In genomic region chr8:76392004-76392403, GRCm38 (mm10) we compare ENCODE assay signal across 17 mouse cellular contexts.
DNase-seq lines count a peak whose midpoint lies in the region; ATAC-seq and TF ChIP-seq lines count a peak whose summit lies in the region.
"Had no signal": no experiment of that assay in that cellular context is flagged by ENCODE, and none has a peak within 500 bp of the region (broad histone marks: within the 10 kb centered on the region; RNA-seq: fewer than 3 reads in every experiment).

No protein-coding gene starts in this region.

- no peak overlapping the region for H3K27ac ChIP-seq in forebrain, embryonic 14.5 days (ENCODE audit: low read depth, low read length)
- no peak overlapping the region for H3K27ac ChIP-seq in forebrain, embryonic 12.5 days
- no peak overlapping the region for H3K27ac ChIP-seq in hindbrain, postnatal 0 days
- H3K27ac ChIP-seq in hindbrain, embryonic 11.5 days (ENCODE audit: low read depth, low read length) = no peak overlapping the region
- H3K27ac ChIP-seq in forebrain, postnatal 0 days (ENCODE audit: low read depth, low read length) = no peak overlapping the region
- H3K27ac ChIP-seq: embryonic facial prominence, embryonic 13.5 days; hindbrain, embryonic 10.5 days; intestine, embryonic 15.5 days had no signal

- H3K9me3 ChIP-seq in forebrain, embryonic 14.5 days (replicated peaks; ENCODE audit: control insufficient read depth, low read length) = no peaks in the 10 kb centered on the region
- no peaks in the 10 kb centered on the region for H3K9me3 ChIP-seq in forebrain, embryonic 12.5 days
- H3K9me3 ChIP-seq in hindbrain, postnatal 0 days (ENCODE audit: low read length) = no peaks in the 10 kb centered on the region
- H3K9me3 ChIP-seq in hindbrain, embryonic 11.5 days (ENCODE audit: control insufficient read depth, low read length) = no peaks in the 10 kb centered on the region
- no peaks in the 10 kb centered on the region for H3K9me3 ChIP-seq in forebrain, postnatal 0 days (ENCODE audit: low read length)
- H3K9me3 ChIP-seq: embryonic facial prominence, embryonic 13.5 days; heart, embryonic 12.5 days; hindbrain, embryonic 10.5 days; intestine, embryonic 15.5 days had no signal

- peak; percentile 40; the same call in 1 of the 2 replicates for ATAC-seq in forebrain, embryonic 14.5 days
- no peak for ATAC-seq in forebrain, embryonic 12.5 days (ENCODE audit: low FRiP score)
- ATAC-seq in hindbrain, postnatal 0 days = 0 out of 2 replicates have a peak, but pooled peaks have one; percentile 59
- no peak for ATAC-seq in hindbrain, embryonic 11.5 days (ENCODE audit: low FRiP score)
- ATAC-seq in forebrain, postnatal 0 days = peak; percentile 82
- ATAC-seq: intestine, embryonic 15.5 days had no signal

- H3K4me1 ChIP-seq in forebrain, embryonic 14.5 days (ENCODE audit: control insufficient read depth, insufficient read depth, low read length) = no peaks in the 10 kb centered on the region
- H3K4me1 ChIP-seq in forebrain, embryonic 12.5 days = no peaks in the 10 kb centered on the region
- no peaks in the 10 kb centered on the region for H3K4me1 ChIP-seq in hindbrain, postnatal 0 days (ENCODE audit: insufficient read depth, low read length)
- no peaks in the 10 kb centered on the region for H3K4me1 ChIP-seq in hindbrain, embryonic 11.5 days (replicated peaks; ENCODE audit: control insufficient read depth, insufficient read depth, low read length)
- H3K4me1 ChIP-seq in forebrain, postnatal 0 days (ENCODE audit: insufficient read depth) = no peaks in the 10 kb centered on the region
- H3K4me1 ChIP-seq: embryonic facial prominence, embryonic 13.5 days; heart, embryonic 12.5 days; hindbrain, embryonic 10.5 days; intestine, embryonic 15.5 days had no signal

- 76% methylated on average over 2 of the region's 2 CpGs for WGBS in forebrain, embryonic 14.5 days
- WGBS in forebrain, embryonic 12.5 days = 94% methylated on average over 2 of the region's 2 CpGs
- WGBS in hindbrain, postnatal 0 days = 57% methylated on average over 2 of the region's 2 CpGs
- 91% methylated on average over 2 of the region's 2 CpGs for WGBS in hindbrain, embryonic 11.5 days
- 41% methylated on average over 2 of the region's 2 CpGs for WGBS in forebrain, postnatal 0 days

- TF ChIP-seq CTCF in hindbrain, postnatal 0 days (IDR thresholded peaks at IDR 0.05; ENCODE audit: low read depth) = no peak
- no peak for TF ChIP-seq CTCF in forebrain, postnatal 0 days (IDR thresholded peaks at IDR 0.05; ENCODE audit: low read depth)

- no peak overlapping the region for H3K4me2 ChIP-seq in forebrain, embryonic 14.5 days (ENCODE audit: low read length)
- no peak overlapping the region for H3K4me2 ChIP-seq in forebrain, embryonic 12.5 days
- no peak overlapping the region for H3K4me2 ChIP-seq in hindbrain, postnatal 0 days (ENCODE audit: low read depth, low read length)
- H3K4me2 ChIP-seq in hindbrain, embryonic 11.5 days (replicated peaks; ENCODE audit: low read depth, low read length) = no peak overlapping the region
- H3K4me2 ChIP-seq in forebrain, postnatal 0 days (ENCODE audit: low read depth) = no peak overlapping the region
- H3K4me2 ChIP-seq: embryonic facial prominence, embryonic 13.5 days; heart, embryonic 12.5 days; intestine, embryonic 15.5 days had no signal

- H3K27me3 ChIP-seq in forebrain, embryonic 14.5 days (replicated peaks; ENCODE audit: control insufficient read depth, insufficient read depth, low read length) = no peaks in the 10 kb centered on the region
- no peaks in the 10 kb centered on the region for H3K27me3 ChIP-seq in forebrain, embryonic 12.5 days
- H3K27me3 ChIP-seq in hindbrain, postnatal 0 days (ENCODE audit: insufficient read depth, low read length) = no peaks in the 10 kb centered on the region
- H3K27me3 ChIP-seq in hindbrain, embryonic 11.5 days (ENCODE audit: control insufficient read depth, insufficient read depth, low read length) = no peaks in the 10 kb centered on the region
- no peaks in the 10 kb centered on the region for H3K27me3 ChIP-seq in forebrain, postnatal 0 days (ENCODE audit: insufficient read depth, low read length)
- H3K27me3 ChIP-seq: embryonic facial prominence, embryonic 13.5 days; heart, embryonic 12.5 days; intestine, embryonic 15.5 days had no signal

- H3K36me3 ChIP-seq in forebrain, embryonic 14.5 days (ENCODE audit: control insufficient read depth, insufficient read depth, low read length) = no peaks in the 10 kb centered on the region
- H3K36me3 ChIP-seq in forebrain, embryonic 12.5 days (replicated peaks) = no peaks in the 10 kb centered on the region
- H3K36me3 ChIP-seq in hindbrain, postnatal 0 days (ENCODE audit: insufficient read depth, low read length) = no peaks in the 10 kb centered on the region
- no peaks in the 10 kb centered on the region for H3K36me3 ChIP-seq in hindbrain, embryonic 11.5 days (ENCODE audit: control insufficient read depth, insufficient read depth, low read length)
- H3K36me3 ChIP-seq in forebrain, postnatal 0 days (ENCODE audit: insufficient read depth) = no peaks in the 10 kb centered on the region
- H3K36me3 ChIP-seq: embryonic facial prominence, embryonic 13.5 days; heart, embryonic 12.5 days; hindbrain, embryonic 10.5 days; intestine, embryonic 15.5 days had no signal

- DNase-seq in forebrain, embryonic 14.5 days (ENCODE audit: low spot score) = peak; percentile 50
- peak; percentile 27 for DNase-seq in hindbrain, postnatal 0 days (ENCODE audit: low spot score)
- no peak for DNase-seq in hindbrain, embryonic 11.5 days (ENCODE audit: low spot score)
- peak; percentile 20 for DNase-seq in brain, embryonic 18.5 days (ENCODE audit: low read depth, low spot score)
- DNase-seq in forebrain, postnatal 0 days = peak; percentile 52
- no peak for DNase-seq in adrenal gland, adult (ENCODE audit: inconsistent age in 2 of 2, low spot score in 1 of 2)
- DNase-seq: adrenal gland, adult 8-10 months; cerebellum, adult 2 months; cerebellum, postnatal 36 days; gastrocnemius, postnatal 10 days; heart, adult 18-20 months; kidney, adult 18-20 months had no signal

- H3K9ac ChIP-seq in forebrain, embryonic 14.5 days (ENCODE audit: low read length) = no peak overlapping the region
- no peak overlapping the region for H3K9ac ChIP-seq in forebrain, embryonic 12.5 days
- H3K9ac ChIP-seq in hindbrain, postnatal 0 days (replicated peaks; ENCODE audit: low read length) = no peak overlapping the region
- no peak overlapping the region for H3K9ac ChIP-seq in hindbrain, embryonic 11.5 days (ENCODE audit: low read depth, low read length)
- no peak overlapping the region for H3K9ac ChIP-seq in forebrain, postnatal 0 days
- H3K9ac ChIP-seq: embryonic facial prominence, embryonic 13.5 days; heart, embryonic 12.5 days; intestine, embryonic 15.5 days had no signal

- H3K4me3 ChIP-seq in forebrain, embryonic 14.5 days (ENCODE audit: low read depth, low read length) = no peak overlapping the region
- no peak overlapping the region for H3K4me3 ChIP-seq in forebrain, embryonic 12.5 days (replicated peaks)
- no peak overlapping the region for H3K4me3 ChIP-seq in hindbrain, postnatal 0 days (ENCODE audit: low read length)
- no peak overlapping the region for H3K4me3 ChIP-seq in hindbrain, embryonic 11.5 days (ENCODE audit: low read depth, low read length)
- no peak overlapping the region for H3K4me3 ChIP-seq in forebrain, postnatal 0 days (ENCODE audit: low read depth, low read length)
- H3K4me3 ChIP-seq: embryonic facial prominence, embryonic 13.5 days; heart, embryonic 12.5 days; hindbrain, embryonic 10.5 days; intestine, embryonic 15.5 days had no signal

Comparison
In these comparisons a context has a peak if more than half of its experiments do, and no peak if none do; other contexts are left out.
1. ATAC-seq: peak in forebrain, embryonic 14.5 days (single experiment), hindbrain, postnatal 0 days (single experiment) and forebrain, postnatal 0 days (single experiment); none in forebrain, embryonic 12.5 days (single experiment) and hindbrain, embryonic 11.5 days (single experiment).
2. DNase-seq: peak in forebrain, embryonic 14.5 days (single experiment), hindbrain, postnatal 0 days (single experiment), brain, embryonic 18.5 days (single experiment) and forebrain, postnatal 0 days (single experiment); none in hindbrain, embryonic 11.5 days (single experiment) and adrenal gland, adult (0 of 2).